Mouse (Mus musculus) MN1 (cell line): ENCODE measurements around the gene Fndc1.

Source experiments
- DNase-seq: peaks from one replicate; pipeline ENCODE4 v3.0.0-alpha.2; 2016; ENCODE audit warnings: low spot score

The Fndc1 gene

DNA sequence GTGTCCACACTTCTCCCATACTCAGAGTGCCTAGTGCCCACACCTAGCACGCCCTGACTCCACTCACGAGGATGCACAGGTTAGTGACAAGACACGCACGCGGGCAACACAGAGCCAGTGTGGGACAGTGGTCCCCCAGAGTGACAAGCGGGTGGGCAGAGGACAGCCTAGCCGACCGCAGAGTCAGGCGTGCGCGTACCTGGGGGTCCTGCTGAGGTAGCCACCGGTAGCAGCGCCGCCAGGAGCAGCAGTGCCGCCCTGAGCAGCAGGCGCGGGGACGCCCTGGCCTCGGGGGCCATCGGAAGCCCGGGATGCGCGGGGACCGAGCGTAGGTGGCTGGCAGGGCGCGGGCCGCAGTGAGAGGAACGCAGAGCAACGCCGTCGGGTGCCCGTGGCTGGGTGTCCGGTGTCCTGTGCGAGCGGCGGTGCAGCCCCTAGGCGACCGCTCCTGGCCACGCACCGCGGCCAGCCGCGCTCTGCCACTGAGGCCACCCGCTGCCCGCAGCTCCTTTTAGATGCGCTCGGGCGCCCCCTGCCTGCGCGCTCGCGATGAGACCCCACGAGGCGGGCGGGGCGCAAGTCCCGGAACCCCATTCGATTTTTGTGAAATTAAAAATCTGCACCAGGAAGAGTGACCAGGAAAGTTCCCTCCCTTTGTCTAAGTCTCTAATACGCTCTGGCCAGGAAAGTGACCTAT is at the start of gene Fndc1:
Fndc1 (minus strand) TSS at position 484 of the 697 bp plus-strand sequence.
- DNase-seq = no peak

DNA sequence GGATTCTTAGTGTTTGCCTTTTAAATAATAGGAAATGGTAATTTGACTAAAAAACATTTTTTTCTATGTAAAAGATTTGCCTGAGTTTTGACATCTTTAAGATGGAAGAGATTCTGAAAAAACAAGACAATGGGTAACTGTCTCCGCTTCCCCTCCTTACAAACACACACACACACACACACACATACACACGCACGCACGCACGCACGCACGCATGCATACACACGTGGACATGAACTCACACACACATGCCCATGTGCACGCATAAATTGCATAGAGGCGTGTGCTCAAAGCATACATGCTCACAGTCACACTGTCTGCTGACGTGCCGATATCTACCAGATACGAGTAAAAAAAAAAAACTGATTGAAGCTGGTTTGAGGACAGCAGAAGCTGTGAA is 49.4 kb upstream of the Fndc1 start:
- DNase-seq = no peak

DNA sequence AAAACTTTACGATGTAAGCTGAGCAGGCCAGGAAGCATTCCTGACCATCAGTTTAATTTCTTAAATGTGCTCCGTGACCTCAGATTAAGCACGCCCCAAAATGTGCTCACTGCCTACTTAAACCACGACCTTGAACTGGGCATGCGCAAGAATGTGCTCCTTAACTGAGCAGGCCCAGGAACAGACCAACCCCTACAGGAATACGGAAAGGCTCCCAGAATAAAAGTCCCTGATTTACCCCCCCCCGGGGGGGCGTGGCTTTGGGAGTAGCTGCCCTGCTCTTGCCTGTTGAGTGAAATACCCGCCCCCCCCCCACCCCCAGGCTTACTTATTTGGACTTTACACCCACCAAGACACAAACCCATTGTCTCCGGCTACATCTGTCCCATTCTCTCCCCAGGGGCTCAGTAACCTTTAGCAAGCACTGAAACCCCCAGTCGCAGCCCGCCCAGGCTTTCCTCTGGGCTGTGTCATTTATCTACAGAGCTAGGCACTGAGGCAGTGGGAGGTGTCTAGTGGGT is 48.9 kb upstream of the Fndc1 start:
- DNase-seq = no peak

DNA sequence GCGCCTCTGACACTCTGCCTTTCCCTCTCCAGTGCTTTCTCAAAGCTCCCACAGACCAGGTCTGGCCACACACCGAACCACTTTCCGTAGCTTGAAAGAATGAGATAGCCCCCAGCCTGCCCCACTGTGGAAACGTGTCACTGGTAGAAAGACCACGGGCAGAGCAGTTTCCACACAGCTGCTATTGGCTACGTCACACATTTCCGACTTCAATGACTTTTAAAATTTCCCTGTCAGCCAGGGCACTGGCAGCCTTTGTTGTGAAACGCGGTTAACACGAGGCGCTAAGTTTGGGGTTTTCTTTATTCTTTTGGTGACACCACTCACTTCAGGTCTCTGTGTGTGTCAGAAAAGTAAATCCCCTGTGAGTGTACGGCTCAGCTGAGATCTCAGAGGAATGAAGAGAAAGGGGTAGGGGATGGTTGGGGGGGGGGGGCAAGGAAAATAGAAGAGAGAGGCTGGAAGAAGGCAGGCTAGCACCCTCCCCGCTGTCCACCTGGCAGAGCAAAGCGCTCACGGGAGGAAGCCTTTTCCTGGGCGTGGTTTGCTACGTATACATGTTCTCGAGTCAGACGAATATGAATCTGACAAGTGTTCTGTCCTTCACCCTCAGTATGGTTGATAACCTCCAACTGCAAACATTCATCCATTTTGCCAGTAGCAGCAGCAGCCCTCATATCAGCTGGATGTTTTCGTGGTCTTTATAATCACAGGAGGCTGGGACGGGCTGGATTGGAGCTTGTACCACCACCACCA is 47.9 kb upstream of the Fndc1 start:
- DNase-seq = no peak

DNA sequence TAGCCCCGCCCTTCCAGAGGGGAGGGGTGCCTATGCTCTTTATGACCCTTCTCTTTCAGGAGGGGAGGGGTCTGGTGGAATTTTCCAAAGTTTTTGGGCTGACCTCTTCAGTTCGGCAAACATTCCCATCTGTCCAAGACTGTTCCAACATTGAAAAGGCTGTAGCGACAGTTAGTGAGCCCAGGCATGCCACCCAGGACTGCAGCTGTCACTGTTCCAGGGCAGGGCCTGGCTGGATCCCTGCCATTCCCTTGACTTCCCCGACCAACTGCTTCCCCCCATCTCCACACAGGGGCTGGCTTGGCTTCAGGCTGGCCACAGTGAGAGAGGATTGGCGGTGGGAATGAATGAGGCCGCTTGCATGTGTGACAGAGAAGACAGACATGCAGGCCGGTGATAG is 46.3 kb upstream of the Fndc1 start:
- DNase-seq = no peak

DNA sequence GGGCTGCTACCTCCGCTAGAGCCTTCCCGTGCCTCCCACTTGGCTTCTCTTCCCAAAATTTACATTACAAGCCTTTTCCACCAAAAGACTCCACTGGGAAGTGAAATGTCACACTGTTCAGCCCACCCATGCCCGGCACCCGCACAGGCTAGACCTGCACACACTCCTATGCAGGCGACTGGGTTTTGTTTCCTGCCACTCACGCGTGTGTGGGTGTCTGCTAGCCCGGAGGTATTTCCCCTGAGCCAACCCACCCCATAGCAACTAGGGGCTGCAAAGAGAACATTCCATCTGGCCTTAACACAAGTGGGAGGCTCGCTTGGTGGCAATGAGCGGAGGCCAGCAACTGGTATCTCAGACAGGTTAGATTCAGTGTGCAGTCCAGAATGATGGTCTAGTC is 44.7 kb upstream of the Fndc1 start:
- DNase-seq = no peak

DNA sequence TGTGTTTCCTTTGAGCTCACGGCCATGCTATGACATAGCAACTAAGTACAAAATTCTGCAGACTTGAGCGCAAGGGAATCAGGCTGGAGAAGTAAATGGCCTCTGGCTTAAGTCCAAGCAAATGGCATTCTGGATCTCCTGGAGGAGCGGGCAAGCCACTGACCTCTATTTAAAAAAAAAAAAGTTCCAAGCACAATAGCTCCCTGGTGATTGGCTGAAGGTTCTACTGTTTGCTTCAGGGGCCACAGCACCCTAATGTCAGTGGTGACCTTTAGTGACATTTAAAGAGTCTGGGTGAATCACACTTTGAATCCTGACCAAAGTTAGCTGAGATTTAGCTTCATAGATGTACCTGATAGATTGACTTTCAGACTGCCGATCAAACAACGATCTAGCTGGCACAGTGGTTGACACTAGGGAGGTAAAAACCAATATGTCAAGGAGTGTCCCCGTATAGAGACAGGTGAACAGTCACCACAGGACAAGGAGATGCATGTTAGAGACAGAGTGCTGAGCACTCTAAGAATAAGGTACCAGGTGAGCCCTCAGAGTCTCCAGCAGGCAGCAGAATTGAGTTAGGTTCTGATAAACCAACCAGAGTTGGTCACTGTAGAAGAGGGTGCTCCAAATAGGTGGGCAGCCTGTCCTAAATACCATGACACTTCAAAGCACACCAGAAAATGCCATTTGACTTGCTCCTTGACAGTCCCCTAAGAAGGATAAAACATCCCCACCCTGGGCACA is 43.9 kb upstream of the Fndc1 start:
- DNase-seq = no peak

DNA sequence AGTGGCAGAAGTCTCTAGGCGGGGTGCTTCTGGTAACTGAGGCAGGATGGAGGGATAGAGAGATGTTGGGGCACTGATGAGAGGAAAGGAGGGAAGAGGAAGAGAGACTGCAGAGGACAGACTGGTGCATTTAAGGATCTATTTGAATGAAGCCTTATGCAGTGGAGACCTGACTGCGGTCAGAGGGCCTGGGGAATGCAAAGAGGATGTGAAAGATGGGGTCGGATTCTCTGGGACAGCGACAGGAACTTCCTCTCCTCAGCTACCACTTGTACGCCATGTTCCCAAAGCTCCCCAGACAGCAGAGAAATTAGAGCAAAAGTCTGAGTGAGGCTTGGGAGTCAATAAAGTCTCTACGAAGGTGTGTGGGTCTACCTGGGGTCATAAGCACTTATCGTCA is 42.0 kb upstream of the Fndc1 start:
- DNase-seq = no peak

DNA sequence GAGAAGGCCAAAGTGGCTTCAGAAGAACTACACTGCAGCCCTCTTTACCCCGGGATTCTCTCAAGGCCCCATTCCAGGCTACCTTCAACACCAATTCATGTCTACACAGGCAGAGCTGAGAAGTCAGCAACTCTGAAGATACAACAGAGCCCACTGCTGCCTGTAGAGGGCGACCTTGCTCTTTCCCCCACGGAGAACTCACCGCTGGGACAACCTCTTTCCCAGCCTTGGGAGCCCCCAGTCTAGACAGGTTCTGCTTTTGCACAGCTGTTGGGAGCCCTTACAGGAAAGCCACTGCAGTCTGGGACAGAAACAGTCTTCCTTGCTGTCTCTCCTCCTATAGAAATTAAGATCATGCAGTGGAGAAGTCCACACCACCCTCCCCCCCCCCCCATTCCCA is 41.5 kb upstream of the Fndc1 start:
- DNase-seq = peak; percentile 26

DNA sequence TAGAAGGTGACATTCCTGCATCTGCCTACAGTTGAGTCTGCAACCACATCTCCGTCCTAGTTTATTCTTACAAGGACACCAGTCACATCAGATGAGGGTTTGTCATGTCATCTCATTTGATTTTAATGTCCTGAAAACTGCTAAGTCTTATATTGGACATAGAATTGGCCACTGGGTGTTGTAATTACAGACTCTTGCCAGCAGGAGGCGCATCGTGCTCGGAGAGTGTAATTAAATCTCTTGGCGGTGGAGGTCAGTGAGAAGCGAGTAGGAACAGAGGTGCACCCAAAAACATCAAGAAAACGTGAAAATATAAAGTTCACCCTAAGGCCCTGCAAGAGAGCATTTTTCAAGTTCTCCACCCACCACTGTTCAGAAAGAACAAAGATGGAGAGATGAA is 37.6 kb upstream of the Fndc1 start:
- DNase-seq = peak; percentile 21

DNA sequence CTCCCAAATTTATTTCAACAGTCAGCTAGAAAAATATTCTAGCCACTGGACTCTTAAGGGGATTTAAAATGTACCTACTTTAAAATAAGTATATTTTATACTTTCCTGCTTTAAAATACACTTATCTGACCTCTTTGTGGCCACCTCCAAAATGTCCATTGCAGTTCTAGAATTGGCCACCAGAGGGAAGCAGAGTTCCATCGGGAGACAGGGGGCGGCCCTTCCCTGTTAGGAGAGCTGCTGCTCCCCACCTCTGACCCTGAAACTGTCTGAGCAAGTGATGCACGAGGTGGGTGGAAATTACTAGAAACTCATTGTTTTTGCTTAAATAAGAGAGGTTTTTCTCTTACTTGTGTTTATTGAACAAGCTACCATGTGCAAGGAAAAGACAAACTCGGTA is 36.6 kb upstream of the Fndc1 start:
- peak; percentile 60 for DNase-seq

DNA sequence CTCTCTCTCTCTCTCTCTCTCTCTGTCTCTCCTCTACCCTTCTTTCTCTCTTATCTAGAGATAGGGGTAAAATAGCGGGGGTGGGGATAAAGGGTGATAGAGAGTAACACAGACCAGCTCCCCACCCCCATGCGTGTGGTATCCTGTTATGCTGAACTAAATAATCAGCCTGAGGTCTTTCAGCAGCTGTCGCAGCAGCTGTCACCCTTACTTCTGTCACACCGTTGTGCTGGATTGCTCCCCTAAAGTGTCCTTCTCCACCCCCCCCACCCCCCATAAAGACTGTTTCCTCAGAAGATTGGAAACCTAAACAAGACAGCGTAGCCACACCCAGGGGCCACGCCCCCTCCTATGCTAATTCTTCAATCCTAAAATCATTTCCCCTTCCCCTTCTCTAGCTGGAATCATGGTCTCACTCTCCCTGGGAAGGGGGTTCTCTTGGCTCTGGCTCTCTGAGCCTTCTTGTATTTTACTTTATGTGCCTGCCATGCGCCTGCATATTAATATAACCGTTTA is 33.8 kb upstream of the Fndc1 start:
- DNase-seq = no peak

DNA sequence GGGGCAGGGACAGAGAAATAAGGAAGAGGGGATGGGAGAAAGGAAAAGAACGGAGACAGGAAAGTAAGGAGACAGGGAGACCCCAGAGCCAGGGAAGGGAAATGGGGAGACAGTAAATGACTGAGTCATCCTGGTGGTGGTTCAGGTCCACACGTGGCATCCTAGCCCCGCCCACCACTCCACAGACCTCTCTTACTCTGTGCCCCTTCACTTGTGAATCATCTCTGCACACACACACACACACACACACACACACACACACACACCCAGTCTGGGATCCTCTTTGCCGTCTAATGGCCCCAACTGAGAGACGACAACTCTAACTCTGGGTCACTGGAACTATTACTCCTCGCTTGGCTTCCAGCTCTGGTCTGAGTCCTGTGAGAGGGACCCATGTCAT is 30.6 kb upstream of the Fndc1 start:
- no peak for DNase-seq

DNA sequence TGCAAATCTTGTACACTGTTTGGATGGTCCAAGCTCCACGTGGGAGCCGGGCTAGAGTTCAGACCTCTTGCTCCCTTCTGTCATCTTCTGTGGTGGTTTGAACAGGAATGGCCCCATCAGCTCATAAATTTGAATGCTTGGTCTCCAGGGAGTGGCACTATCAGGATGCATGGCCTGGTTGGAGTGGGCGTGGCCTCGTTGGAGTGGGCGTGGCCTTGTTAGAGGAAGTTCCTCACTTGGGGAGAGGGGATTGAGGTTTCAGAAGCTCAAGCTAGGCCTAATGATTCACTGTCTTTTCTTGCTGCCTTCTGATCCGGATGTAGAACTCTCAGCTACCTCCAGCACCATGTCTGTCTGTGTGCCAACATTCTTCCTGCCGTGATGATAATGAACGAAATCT is 28.7 kb upstream of the Fndc1 start:
- DNase-seq = no peak

DNA sequence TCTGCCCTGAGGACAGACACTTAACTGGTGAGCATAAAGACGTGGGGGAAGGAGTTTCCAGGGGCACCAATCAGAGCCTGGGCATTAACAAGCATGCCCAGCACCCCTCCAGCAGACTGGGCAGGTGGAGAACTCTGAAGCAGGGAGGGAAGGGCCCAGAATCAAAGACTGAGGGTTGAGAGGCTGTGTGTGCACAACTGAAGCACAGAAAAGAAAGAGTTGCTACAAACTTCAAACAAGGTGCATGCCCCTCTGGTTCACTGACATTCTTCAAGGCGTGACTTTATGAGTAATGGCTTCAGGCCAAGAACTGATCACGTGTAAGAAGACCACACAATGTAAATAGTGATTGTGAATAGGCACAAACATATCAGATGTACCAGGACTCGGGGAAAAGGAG is 24.9 kb upstream of the Fndc1 start:
- no peak for DNase-seq

DNA sequence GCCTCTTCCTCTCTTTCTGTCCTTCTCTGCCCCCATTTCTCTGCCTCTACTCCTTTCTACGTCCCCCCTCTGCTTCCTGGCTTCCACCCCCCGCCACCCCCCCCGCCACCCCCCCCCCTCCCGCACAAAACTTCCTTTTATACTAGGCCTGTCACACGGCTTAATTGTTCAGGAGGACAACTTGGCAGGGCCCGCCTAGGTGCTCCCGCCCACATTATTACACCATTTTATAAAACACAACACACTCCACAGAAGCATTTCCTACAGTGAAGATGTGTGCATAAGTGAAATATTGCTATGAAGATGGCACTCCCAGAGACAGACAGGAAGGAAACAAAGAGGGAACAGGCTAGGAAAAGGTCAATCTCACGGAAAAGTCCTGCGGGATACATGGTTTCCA is 24.4 kb upstream of the Fndc1 start:
- DNase-seq = no peak

DNA sequence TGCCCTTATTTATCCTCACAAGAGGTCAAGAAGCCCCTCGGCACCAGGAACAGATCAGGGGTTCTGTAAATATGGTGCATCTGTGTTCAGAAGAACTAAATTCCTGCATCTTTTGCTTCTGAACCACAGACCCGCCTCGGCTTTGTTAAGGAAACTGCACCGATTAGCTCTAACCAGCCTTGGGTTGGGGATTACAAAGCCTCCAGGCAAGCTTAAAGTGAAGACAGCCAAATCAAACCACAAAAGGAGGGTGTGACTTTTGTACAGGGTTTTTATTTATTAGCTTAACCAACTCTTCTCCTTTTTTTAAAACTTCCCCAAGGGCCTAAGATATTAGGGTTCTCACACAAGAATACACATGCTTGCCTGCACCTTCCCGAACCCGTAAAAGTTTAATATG is 23.1 kb upstream of the Fndc1 start:
- no peak for DNase-seq

DNA sequence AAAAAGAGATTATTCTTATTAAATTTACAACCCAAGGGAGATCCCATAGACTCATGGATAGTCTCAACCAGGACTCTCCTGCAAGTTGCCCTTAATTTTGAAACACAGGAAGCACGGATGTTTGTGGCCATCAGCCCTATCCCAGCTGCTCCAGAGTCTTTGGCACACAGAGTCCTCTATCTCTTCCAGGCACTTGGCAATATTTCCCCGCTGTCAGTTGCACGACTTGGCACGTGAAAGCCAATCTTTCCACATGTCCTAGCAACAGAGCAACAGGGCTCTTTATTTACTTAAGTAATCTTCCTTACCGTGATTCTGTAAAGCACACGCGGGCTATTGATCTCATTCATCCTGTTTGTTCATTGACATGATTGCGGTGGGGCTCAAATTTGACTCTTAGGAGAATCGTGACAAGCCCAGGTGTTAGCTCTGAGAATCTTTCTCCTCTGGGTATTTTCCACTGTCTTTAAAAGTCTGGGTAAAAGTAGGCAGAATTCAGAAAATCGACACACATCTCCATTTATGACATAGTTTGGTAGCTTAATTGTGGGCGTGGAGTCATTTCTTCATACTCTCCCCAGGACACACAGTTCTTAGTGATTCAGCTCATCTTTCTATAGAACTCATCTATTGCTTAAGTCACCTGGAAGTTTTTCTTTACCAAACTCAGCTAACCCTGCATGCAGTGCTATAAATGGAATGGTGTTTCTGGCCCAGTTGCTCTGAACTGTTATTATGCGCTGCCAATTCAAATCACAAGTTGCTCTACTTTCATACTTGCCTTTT is 13.6 kb upstream of the Fndc1 start:
- DNase-seq = no peak

DNA sequence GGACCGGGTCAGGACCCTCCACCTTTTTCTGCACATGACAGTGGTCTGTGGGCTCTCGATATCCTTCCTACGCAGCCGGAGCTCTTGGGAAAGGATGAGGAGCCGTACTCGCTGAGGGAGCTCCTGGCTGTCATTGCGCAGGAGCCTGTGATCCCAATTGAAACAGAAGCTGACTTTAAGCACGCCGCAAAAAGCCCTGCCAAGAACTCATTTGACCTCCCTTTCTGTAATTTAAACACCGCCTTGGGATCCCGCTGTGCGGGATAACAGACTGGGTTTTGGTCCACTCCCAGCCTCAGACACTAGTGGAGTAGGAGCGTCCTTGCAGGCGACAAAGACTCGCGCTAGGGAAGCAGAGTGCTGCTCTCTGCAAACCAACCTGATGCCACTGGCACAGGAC is 484 bp upstream of the Fndc1 start:
- DNase-seq = no peak

DNA sequence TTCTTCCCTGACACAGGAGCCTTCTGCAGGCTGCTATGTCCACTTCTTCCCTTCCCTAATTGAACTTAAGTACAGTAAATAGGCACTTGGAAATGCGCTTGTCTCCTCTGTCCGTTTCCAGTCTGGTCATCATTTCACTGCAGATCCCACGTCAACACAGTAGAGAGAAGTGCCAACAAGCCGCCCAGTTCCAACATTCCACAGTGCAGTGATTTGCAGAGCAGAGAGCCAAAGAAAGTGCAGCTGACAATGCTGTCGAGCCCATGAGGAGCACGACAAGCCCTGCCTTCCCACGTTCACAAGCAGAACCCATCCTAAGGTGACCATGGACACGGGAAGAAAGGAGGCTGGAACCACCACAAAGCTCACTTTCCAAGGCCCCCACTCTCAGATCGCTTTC is 1.7 kb downstream of the Fndc1 start:
- DNase-seq = no peak

DNA sequence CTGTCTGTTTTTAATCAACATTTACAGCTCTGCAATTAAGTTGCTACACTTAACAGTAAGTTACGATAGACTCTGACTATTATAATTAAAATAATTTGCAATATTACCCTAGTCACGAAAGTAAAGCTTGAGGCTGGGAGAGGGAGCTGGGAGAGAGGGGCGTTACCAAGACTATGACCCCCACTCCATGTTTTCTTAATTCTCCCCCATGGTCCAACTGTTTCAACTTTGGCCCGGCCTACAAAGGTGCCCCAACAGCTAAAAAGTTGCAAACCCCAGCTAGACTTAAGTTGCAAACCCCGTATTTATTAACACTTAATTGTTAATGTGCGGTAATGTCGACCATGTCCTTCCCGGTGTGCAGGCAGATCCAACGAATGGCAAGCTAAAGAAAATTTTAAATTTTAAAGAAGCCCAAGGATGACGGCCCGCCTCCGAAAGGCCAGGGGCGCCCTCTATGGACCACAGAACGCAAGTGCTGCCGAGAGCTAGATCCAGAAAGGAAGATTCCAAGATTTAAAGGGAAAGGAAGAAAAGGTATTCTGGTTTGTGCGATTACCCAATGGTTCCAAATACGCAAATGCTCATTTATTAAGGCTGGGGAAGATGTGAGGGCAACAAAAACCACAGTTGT is 5.4 kb downstream of the Fndc1 start:
- no peak for DNase-seq
